Mouse (Mus musculus): ENCODE data around the gene Mon2. TPM values are rescaled to one million over a fixed set of nuclear protein-coding genes. Genes with fewer than 3 reads are reported as not detected.

Mon2 gene
- polyA plus RNA-seq, 1 experiment from 2014 or later: 43.3 TPM

DNA sequence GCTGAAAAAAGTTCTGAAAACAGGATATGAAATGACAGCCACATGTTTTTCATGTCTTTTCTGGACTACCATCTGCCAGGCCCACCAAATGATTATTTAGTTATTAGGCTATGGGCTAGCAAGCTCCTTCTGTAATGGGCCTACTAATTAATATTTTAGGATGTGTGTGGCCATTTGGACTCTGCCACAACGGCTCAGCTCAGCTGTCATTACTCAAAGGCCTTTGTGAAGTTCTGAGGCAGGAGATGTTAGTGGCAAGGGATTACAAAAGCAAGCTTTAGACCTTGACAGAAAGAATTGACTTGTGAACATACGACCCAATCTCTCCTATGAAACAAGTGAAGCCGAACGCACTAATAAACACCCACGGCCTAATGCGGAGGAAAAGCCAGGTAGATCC, 125.3 kb downstream of the Mon2 start:
- H3K36me3 ChIP-seq (replicated peaks; ENCODE audit: control insufficient read depth, insufficient read depth): no peaks in the 10 kb centered on the region
- no peaks in the 10 kb centered on the region for H3K4me1 ChIP-seq (replicated peaks; ENCODE audit: control insufficient read depth, insufficient read depth, low read length)
- H3K4me2 ChIP-seq (replicated peaks): no peak overlapping the region
- 57% methylated on average over 6 of the region's 6 CpGs for WGBS
- no peak overlapping the region for H3K9ac ChIP-seq
- no peaks in the 10 kb centered on the region for H3K27me3 ChIP-seq (ENCODE audit: control insufficient read depth, insufficient read depth, low read length)
- DNase-seq (ENCODE audit: low spot score) (no peak), ATAC-seq (ENCODE audit: low FRiP score) (no peak)
- no peaks in the 10 kb centered on the region for H3K9me3 ChIP-seq (ENCODE audit: control insufficient read depth, low read length)
- no peak overlapping the region for H3K27ac ChIP-seq
- no peak overlapping the region for H3K4me3 ChIP-seq (replicated peaks; ENCODE audit: low read length)

DNA sequence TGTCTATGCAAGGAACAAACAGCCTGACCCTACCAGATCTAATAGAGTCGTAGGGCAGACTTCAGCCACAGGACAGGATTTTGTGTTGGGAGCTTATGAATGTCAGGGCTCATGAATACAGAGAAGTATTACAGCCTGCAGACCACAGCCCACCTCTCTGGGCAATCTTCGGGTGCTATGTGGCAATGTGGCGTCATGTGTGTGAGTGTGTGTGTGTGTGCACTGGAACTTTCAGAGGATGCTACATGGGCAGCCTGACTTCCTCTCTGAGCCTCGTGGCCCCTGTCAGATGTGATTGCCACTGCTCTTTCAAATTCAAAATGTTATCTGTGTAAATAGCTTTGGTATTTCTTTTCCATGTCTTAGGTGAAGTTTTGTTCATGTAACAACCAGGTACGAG, 131.4 kb downstream of the Mon2 start:
- WGBS: 71% methylated on average over 5 of the region's 5 CpGs
- no peak for DNase-seq (ENCODE audit: low spot score)
- Histone ChIP-seq H3K27ac (no peak overlapping the region), H3K36me3 (replicated peaks; ENCODE audit: control insufficient read depth, insufficient read depth) (no peaks in the 10 kb centered on the region), H3K27me3 (ENCODE audit: control insufficient read depth, insufficient read depth, low read length) (no peaks in the 10 kb centered on the region), H3K4me3 (replicated peaks; ENCODE audit: low read length) (no peak overlapping the region), H3K4me2 (replicated peaks) (no peak overlapping the region), H3K9me3 (ENCODE audit: control insufficient read depth, low read length) (no peaks in the 10 kb centered on the region), H3K4me1 (replicated peaks; ENCODE audit: control insufficient read depth, insufficient read depth, low read length) (no peaks in the 10 kb centered on the region), H3K9ac (no peak overlapping the region)
- ATAC-seq (ENCODE audit: low FRiP score): no peak

DNA sequence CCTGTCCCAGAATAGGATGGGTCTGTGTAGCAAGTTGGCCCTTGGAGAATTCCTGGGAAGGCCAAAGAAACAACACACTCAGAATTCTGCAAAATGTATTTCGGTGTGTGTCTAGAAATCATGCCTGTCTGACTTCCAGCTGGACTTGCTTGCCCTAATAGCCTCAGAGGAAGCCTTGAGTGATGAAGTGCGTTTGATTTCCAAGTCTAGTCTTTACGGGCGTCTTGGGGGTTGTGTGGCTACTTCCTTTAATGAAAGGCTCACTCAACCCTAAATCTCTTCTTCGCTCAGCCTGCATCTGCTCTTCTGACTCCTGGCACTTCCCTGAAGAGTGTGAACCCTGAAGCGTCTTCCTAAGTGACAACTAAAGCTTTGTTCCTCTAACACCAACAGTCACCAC, 132.5 kb downstream of the Mon2 start:
- Histone ChIP-seq H3K9me3 (ENCODE audit: control insufficient read depth, low read length) (no peaks in the 10 kb centered on the region), H3K36me3 (replicated peaks; ENCODE audit: control insufficient read depth, insufficient read depth) (no peaks in the 10 kb centered on the region), H3K9ac (no peak overlapping the region), H3K4me3 (replicated peaks; ENCODE audit: low read length) (no peak overlapping the region), H3K27ac (no peak overlapping the region; the same call in 1 of the 2 replicates), H3K27me3 (ENCODE audit: control insufficient read depth, insufficient read depth, low read length) (no peaks in the 10 kb centered on the region), H3K4me1 (replicated peaks; ENCODE audit: control insufficient read depth, insufficient read depth, low read length) (no peaks in the 10 kb centered on the region), H3K4me2 (replicated peaks) (no peak overlapping the region)
- DNase-seq (ENCODE audit: low spot score) (no peak), ATAC-seq (ENCODE audit: low FRiP score) (no peak)
- 50% methylated on average over 6 of the region's 6 CpGs for WGBS

DNA sequence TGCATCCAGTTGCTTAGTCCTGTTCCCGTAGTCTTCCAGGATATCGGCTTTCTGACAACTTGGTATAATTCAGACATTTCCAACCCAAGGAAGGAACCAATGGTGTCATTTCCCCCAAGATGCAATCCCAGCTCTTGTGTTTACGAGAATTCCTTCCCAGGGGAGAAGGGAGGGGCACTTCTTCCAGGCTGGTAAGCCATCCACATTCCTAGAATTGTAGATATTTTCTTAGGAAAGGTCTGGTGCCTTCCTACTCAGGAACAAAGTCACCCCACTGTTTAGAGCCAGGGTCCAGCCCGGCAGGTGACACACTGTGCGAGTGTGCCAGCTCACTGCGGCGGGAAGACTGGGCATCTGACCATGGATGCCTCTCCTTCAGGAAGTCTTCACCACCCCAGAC, 133.5 kb downstream of the Mon2 start:
- no peak overlapping the region for H3K4me2 ChIP-seq (replicated peaks)
- 89% methylated on average over 7 of the region's 7 CpGs for WGBS

More for the DNA sequence above, 133.5 kb downstream of the Mon2 start:
- no peak overlapping the region for H3K4me3 ChIP-seq (replicated peaks; ENCODE audit: low read length)
- H3K9me3 ChIP-seq (ENCODE audit: control insufficient read depth, low read length): no peaks in the 10 kb centered on the region
- ATAC-seq (ENCODE audit: low FRiP score) (no peak), DNase-seq (ENCODE audit: low spot score) (no peak)
- no peaks in the 10 kb centered on the region for H3K4me1 ChIP-seq (replicated peaks; ENCODE audit: control insufficient read depth, insufficient read depth, low read length)
- no peak overlapping the region for H3K9ac ChIP-seq
- H3K27ac ChIP-seq: no peak overlapping the region
- H3K36me3 ChIP-seq (replicated peaks; ENCODE audit: control insufficient read depth, insufficient read depth): no peaks in the 10 kb centered on the region
- H3K27me3 ChIP-seq (ENCODE audit: control insufficient read depth, insufficient read depth, low read length): no peaks in the 10 kb centered on the region

MicroRNAs encoded within 50 kb of the gene (microRNA counts, 519-probe panel; counts per million panel counts)
- microRNA mmu-let-7i: 6,882 counts per million, percentile 92 among the panel's probes with 10 or more counts

Small RNAs within 50 kb of the gene (microRNA-seq; reads per million reads assigned to microRNA genes)
- gene Mirlet7i: 41,065 reads per million, percentile 99 among the genes with 10 or more reads in this experiment

Other genes with a start within 250 kb of the Mon2 start
- gene Usp15, start 120.5 kb upstream of the Mon2 start, polyA plus RNA-seq (2014; fragmentation: Nextera tagmentation; extraction: Ambion mirVana): 93.2 and 99.7 TPM in 2 replicates
- 46.9 and 53.4 TPM in 2 replicates for gene Fam19a2, start 187.5 kb upstream of the Mon2 start, polyA plus RNA-seq (2014; fragmentation: Nextera tagmentation; extraction: Ambion mirVana)

All from hindbrain, embryonic 14.5 days (tissue).